Mouse (Mus musculus): Measurements from ENCODE around the gene Ascc3.

The Ascc3 gene

GRCm38 (mm10) chr10:50762984-50763383 is 170.5 kb downstream of the Ascc3 start:
- no peak for DNase-seq (ENCODE audit: low spot score in 2 of 2)

GRCm38 (mm10) chr10:50763457-50764310 is 171.2 kb downstream of the Ascc3 start:
- DNase-seq (ENCODE audit: low spot score in 2 of 2) = no peak

DNA sequence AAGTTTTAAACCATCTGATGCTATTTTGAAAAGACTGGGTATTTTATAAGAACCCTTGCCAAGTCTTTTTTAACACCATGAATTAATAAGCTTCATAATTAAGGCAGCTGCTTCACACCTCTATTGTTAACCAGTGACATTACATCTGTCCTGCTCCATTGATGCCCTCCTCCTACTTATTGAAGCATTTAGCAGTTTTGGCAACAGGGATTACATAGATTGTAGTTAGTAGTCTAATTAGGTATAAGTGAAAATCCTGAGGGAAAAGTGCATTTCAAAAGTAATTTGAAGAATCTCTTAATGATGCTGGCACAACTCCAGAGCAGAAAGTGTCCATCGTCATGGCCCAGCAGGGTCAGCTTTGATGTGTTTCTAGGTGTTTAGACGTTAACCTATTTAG is 180.3 kb downstream of the Ascc3 start:
- DNase-seq (ENCODE audit: low spot score in 2 of 2) = no peak

- no peak for DNase-seq (ENCODE audit: low spot score in 2 of 2)
These were observed 181.4 kb downstream of the Ascc3 start for GRCm38 (mm10) chr10:50773846-50774245.

- DNase-seq (ENCODE audit: low spot score in 2 of 2) = no peak
These were observed 200.4 kb downstream of the Ascc3 start for GRCm38 (mm10) chr10:50792840-50793239.

DNA sequence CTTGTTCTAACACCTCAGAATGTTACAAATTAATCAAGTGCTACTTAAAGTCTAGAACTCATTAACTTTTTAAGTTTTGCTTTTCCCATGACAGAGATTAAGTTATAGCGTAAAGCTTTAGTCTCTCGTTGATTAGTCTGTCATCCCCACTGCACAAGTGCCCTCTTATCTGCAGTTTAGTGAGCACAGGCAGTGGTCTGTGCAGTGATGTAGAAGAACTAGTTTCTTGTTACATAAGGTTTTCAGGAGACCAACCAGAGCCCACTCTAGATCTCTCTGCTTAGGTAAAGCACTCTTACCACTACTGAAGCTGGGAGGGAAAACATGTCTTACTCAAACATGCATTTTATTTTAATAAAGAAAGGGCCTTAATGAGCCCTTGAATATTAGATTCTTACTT is 209.1 kb downstream of the Ascc3 start:
- DNase-seq (ENCODE audit: low spot score in 2 of 2) = no peak

DNA sequence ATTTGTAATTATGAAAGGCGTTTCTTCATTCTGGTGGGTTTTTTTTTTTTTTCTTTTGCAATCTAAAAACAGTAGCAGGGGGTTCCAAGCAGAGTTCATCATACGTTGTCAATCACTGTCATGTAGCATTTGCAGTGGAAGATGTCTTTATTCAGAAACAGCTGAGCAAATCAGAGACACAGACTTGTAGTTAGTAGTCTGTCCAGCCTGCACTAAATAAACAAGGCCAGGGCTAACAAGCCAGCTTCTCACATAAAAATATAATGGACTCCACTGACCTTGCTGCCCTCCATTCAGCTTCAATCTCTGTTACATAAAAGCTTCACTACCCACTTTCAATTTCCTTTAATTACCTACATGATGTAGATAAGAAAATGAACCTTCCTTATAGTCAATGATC is 209.9 kb downstream of the Ascc3 start:
- no peak for DNase-seq (ENCODE audit: low spot score in 2 of 2)

- no peak for DNase-seq (ENCODE audit: low spot score in 2 of 2)
These were observed 213.7 kb downstream of the Ascc3 start for GRCm38 (mm10) chr10:50806166-50806565.

DNA sequence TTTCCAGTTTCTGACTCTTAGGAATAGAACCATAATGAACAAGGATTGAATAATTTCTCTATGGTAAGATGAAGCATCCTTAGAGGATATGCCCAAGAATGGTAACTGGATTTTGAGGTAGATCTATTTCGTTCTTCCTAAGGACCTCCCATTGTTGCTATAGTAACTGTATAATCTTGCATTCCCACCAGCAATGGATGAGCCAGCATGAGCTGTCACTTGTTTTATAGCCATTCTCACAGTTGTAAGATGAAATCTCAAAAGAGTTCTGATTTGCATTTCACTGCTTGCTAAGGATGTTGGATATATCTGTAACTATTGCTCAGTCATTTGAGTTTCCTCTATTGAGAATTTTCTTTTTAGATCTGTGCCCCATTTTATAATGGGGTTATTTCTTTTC is 229.9 kb downstream of the Ascc3 start:
- no peak for DNase-seq (ENCODE audit: low spot score in 2 of 2)

DNA sequence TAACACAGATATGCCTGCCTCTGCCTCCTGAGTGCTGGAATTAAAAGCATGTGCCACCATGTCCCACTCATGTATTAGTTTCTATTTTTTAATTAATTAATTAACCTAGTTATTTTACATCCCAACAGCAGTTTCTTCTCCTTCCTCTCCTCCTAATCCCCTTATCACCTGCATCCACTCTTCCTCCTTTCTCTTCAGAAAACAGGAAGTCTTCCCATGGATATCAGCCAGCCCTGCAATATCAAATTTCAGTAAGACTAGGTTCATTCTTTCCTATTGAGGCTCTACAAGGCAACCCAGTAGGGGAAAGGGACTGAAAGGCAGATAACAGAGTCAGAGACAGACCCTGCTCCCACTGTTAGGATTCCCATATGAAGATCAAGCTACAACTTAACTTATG is 234.4 kb downstream of the Ascc3 start:
- DNase-seq (ENCODE audit: low spot score in 2 of 2) = no peak

GRCm38 (mm10) chr10:50834533-50834932 is 242.1 kb downstream of the Ascc3 start:
- no peak for DNase-seq (ENCODE audit: low spot score in 2 of 2)

DNA sequence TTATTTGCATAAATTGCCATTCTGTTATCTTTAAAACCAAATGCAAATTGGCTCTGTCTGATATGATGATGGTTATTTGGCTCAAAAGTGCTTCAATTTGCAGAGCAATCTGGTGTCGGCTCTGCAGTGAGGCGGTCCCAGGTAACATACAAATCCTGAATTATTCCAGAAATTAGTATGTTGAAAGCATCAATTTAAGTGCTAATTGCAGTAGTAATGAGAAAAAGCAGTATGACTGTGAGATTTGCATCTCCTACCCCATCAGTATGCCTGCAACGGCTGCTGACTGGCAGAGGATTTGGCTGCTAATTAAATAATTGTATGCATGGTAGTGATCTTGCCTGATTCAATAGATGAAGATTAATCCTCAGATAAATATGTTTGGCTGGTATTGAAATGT is 250.9 kb downstream of the Ascc3 start:
- no peak for DNase-seq (ENCODE audit: low spot score in 2 of 2)

DNA sequence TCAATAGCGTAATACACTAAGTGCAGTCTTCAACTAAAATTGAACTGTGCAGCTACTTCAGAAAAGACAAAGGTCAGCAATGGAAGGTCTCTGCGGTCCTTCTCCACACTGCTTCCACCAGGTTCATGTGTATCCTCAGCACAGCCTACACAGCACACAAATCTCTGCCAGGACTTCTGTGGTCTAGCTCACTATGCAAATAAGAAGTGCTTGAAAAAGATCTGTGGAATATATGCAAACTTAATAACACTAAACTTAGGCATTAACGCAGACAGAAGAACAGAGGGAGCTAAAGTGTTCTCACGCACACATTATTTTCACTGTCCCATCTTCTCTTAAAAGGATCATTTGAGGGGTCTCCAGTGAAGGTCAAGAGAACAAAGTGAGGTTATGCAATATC is 275.7 kb downstream of the Ascc3 start:
- no peak for DNase-seq (ENCODE audit: low spot score in 2 of 2)

DNA sequence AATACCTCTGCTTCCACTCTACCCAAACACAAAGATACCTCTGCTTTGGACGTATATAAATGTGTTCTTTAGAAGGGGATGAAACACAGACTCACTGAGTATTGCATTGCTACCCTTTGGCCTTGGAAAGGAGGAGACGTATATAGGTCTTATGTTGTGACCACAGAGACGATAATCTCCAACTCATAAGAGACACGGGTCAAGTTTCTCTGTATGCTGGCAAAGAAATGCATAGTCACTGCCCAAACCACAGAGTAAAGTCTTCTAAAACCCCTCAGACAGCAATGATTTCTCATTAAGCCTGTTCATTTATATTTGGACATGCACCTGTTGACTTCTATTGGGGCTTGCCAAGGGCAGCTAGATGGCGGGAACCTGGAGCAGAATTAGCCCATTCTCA is 284.5 kb downstream of the Ascc3 start:
- no peak for DNase-seq (ENCODE audit: low spot score in 2 of 2)

DNA sequence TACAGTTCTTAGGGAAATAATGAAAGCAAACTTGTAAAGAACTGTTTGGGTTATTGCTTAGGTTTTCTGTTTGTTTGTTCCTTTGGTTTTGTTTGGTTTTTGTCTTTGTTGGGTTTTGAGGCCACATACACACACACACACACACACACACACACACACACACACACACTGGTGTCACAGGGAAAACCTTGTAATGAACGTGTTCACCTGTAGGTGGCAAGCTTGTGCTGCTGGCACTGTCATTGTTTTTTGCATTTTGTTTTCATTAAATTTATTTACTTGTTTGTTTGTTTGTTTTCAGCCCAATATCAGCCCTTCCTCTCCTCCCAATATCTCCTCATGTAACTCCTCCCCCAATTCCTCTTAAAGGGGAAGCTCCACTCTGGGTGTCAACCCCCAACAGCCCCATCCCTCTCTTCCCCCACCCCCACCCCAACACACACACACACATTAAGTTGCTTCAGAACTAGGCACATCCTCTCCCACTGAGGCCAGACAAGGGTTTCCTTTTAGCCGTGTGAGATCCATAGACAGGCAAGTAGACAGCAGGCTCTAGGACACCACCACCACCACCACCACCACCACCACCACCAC is 289.1 kb downstream of the Ascc3 start:
- DNase-seq (ENCODE audit: low spot score in 2 of 2) = no peak

GRCm38 (mm10) chr10:50882366-50882765 is 289.9 kb downstream of the Ascc3 start:
- no peak for DNase-seq (ENCODE audit: low spot score in 2 of 2)

- no peak for DNase-seq (ENCODE audit: low spot score in 2 of 2)
These were observed 293.8 kb downstream of the Ascc3 start for GRCm38 (mm10) chr10:50886305-50886704.

DNA sequence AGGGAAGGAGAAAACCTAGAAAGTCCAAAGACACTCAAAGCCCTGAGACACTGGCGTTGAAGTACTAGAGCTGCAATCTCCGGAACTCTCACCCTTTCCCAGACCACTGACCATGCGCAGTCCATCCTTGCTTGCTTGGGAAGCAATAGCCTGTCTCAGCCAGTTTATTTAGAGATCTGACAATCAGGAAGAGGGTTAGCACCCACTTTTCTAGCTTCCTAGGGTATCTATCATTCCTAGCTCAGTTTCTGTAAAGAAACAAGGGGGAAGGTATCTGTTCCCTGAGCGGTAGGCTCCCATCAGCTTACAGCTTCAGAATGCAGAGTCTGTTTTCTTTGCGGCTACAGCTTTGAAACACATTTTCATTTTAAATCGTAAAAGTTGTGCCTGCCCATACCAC is 298.2 kb downstream of the Ascc3 start:
- DNase-seq (ENCODE audit: low spot score in 2 of 2) = no peak

DNA sequence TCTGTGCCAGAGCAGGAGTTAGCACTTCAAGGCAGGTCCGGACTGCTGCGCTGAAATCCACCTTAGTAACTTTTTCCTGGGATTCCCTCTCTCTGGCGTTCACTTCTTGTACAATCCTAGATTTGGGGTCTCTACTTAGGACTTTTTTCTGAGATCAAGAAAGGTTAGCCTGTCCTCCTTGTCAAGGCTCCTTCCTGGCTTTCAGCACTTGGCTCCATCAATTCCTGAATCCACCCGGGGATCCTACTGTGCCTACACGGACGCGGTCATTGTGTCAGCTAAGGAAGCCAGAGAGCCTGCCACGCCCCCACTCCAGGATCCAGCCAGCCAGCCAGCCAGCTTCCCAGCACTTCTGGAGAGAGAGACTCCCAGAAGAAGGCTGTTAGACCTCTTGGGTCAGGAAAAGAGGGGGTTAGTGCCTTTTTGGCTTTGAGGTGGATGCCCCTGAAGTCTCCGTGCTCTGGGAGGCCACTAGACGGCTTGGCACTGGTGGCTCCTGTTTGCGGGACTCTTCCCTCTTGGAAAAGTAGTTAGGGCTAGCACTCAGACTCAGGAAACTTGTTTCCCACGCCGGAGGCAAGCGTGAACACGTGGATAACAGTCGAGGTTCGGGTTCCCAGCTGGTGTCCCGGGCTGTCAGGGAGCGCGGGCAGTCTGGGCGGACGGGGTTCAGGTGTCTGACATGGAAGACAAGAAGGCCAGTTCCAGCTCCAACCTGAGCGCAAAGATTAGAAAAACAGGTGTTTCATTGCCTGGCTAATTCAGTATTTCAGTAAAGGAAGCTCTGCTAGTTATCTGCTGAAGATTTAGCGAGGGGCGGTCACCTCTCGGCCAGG is 299.6 kb downstream of the Ascc3 start:
- DNase-seq (ENCODE audit: low spot score in 2 of 2) = no peak

GRCm38 (mm10) chr10:50892751-50893320 is 300.4 kb downstream of the Ascc3 start:
- no peak for DNase-seq (ENCODE audit: low spot score in 2 of 2)

- DNase-seq (ENCODE audit: low spot score in 2 of 2) = no peak
These were observed 301.1 kb downstream of the Ascc3 start for GRCm38 (mm10) chr10:50893546-50893945.

Measured in frontal cortex, postnatal 10 days (tissue).